Mouse (Mus musculus) heart, embryonic 16.5 days (tissue): ENCODE data around the gene R3hdml. TPM values are rescaled to one million over a fixed set of nuclear protein-coding genes. Genes with fewer than 3 reads are reported as not detected.

Experiments
- ATAC-seq: fragments of 200-750 bp; cut with Nextera tagmentation; replicated peaks from 2 replicates; pipeline ENCODE4 v1.8.0; 2017; ENCODE audit warnings: moderate number of reproducible peaks; ENCODE audit not compliant: insufficient read depth, low FRiP score; ENCODE audit errors: extremely low read depth
- H3K27ac ChIP-seq: fragments of 300-500 bp; sonication (generic); 2 replicates; pipeline ENCODE4 v1.5.1; 2014; ENCODE audit warnings: mild to moderate bottlenecking, low read length, control low read depth, moderate library complexity
- H3K27me3 ChIP-seq: fragments of 300-500 bp; sonication (generic); 2 replicates; pipeline ENCODE4 v1.6.1; 2014; ENCODE audit warnings: low read length, mixed read lengths; ENCODE audit not compliant: control insufficient read depth, insufficient read depth
- H3K36me3 ChIP-seq: fragments of 300-500 bp; sonication (generic); 2 replicates; pipeline ENCODE4 v1.6.1; 2014; ENCODE audit not compliant: control insufficient read depth, insufficient read depth
- H3K4me1 ChIP-seq: fragments of 300-500 bp; sonication (generic); 2 replicates; pipeline ENCODE4 v1.6.1; 2014; ENCODE audit warnings: low read length, mixed read lengths; ENCODE audit not compliant: control insufficient read depth, insufficient read depth
- H3K4me2 ChIP-seq: fragments of 300-500 bp; sonication (generic); 2 replicates; pipeline ENCODE4 v1.6.1; 2014; ENCODE audit warnings: low read depth, mild to moderate bottlenecking, control low read depth, low read length
- H3K4me3 ChIP-seq: fragments of 300-500 bp; sonication (generic); 2 replicates; pipeline ENCODE4 v1.5.1; 2014; ENCODE audit warnings: mild to moderate bottlenecking, control low read depth, low read length
- H3K9ac ChIP-seq: fragments of 300-500 bp; sonication (generic); 2 replicates; pipeline ENCODE4 v1.6.1; 2014; ENCODE audit warnings: low read length, control low read depth
- H3K9me3 ChIP-seq: fragments of 300-500 bp; sonication (generic); replicated peaks from 2 replicates; pipeline ENCODE4 v1.6.1; 2016; ENCODE audit warnings: low read length; ENCODE audit not compliant: control insufficient read depth
- WGBS: fragments of 180-500 bp; shearing (Covaris S2); extraction: QIAGEN DNeasy Blood & Tissue Kit; methylation state at CpG from one replicate; pipeline ENCODE4 v1.1.7; 2014; 5-methylcytosine and 5-hydroxymethylcytosine counted together
- polyA plus RNA-seq: library from polyadenylated mRNA; unstranded; fragments of >200 nt; fragmentation: Nextera tagmentation; extraction: Ambion mirVana; gene quantifications from 2 replicates; pipeline ENCODE4 v1.2.1, GENCODE M21; 2015

Gene R3hdml
- polyA plus RNA-seq, 1 experiment from 2014 or later: not detected

GRCm38 (mm10) chr2:163540231-163541117, 48.4 kb downstream of the R3hdml start:
- Histone ChIP-seq H3K27me3 (peaks cover 8% of the 10 kb centered on the region), H3K4me1 (no peaks in the 10 kb centered on the region), H3K27ac (no peak overlapping the region), H3K36me3 (no peaks in the 10 kb centered on the region), H3K4me3 (no peak overlapping the region), H3K9me3 (no peaks in the 10 kb centered on the region), H3K9ac (no peak overlapping the region), H3K4me2 (no peak overlapping the region)
- WGBS: 58% methylated on average over 9 of the region's 9 CpGs
- ATAC-seq: no peak

- 0 out of 2 replicates have a peak, but pooled peaks cover 2% of the 10 kb centered on the region for H3K27me3 ChIP-seq
- 66% methylated on average over 10 of the region's 10 CpGs for WGBS
Observed at GRCm38 (mm10) chr2:163541568-163542182, 49.6 kb downstream of the R3hdml start.

GRCm38 (mm10) chr2:163542674-163543073, 50.6 kb downstream of the R3hdml start:
- H3K9me3 ChIP-seq: no peaks in the 10 kb centered on the region
- no peak overlapping the region for H3K4me2 ChIP-seq
- no peak for ATAC-seq
- no peaks in the 10 kb centered on the region for H3K4me1 ChIP-seq
- no peak overlapping the region for H3K9ac ChIP-seq
- H3K4me3 ChIP-seq: no peak overlapping the region
- no peaks in the 10 kb centered on the region for H3K36me3 ChIP-seq
- 0 out of 2 replicates have a peak, but pooled peaks cover 2% of the 10 kb centered on the region for H3K27me3 ChIP-seq
- WGBS: 84% methylated on average over 10 of the region's 10 CpGs
- H3K27ac ChIP-seq: no peak overlapping the region

More at GRCm38 (mm10) chr2:163541568-163542182, 49.6 kb downstream of the R3hdml start:
- no peaks in the 10 kb centered on the region for H3K9me3 ChIP-seq
- H3K4me2 ChIP-seq: no peak overlapping the region
- H3K27ac ChIP-seq: no peak overlapping the region
- no peak for ATAC-seq
- H3K4me3 ChIP-seq: no peak overlapping the region
- no peaks in the 10 kb centered on the region for H3K36me3 ChIP-seq
- H3K4me1 ChIP-seq: no peaks in the 10 kb centered on the region
- no peak overlapping the region for H3K9ac ChIP-seq

- H3K27ac ChIP-seq: no peak overlapping the region
- no peak overlapping the region for H3K9ac ChIP-seq
- WGBS: 64% methylated on average over 14 of the region's 14 CpGs
- H3K4me3 ChIP-seq: no peak overlapping the region
- no peaks in the 10 kb centered on the region for H3K4me1 ChIP-seq
- H3K27me3 ChIP-seq: peaks cover 2% of the 10 kb centered on the region; the same call in 1 of the 2 replicates
- H3K36me3 ChIP-seq: no peaks in the 10 kb centered on the region
- H3K9me3 ChIP-seq: no peaks in the 10 kb centered on the region
- ATAC-seq: no peak
- H3K4me2 ChIP-seq: no peak overlapping the region
Observed at GRCm38 (mm10) chr2:163546623-163547318, 54.7 kb downstream of the R3hdml start.

- H3K4me1 ChIP-seq: no peaks in the 10 kb centered on the region
- H3K9ac ChIP-seq: no peak overlapping the region
- no peak overlapping the region for H3K27ac ChIP-seq
- no peaks in the 10 kb centered on the region for H3K36me3 ChIP-seq
- 63% methylated on average over 6 of the region's 6 CpGs for WGBS
- H3K27me3 ChIP-seq: peaks cover 4% of the 10 kb centered on the region; the same call in 1 of the 2 replicates
- H3K4me3 ChIP-seq: no peak overlapping the region
- H3K4me2 ChIP-seq: no peak overlapping the region
- no peak for ATAC-seq
- no peaks in the 10 kb centered on the region for H3K9me3 ChIP-seq
Observed at GRCm38 (mm10) chr2:163548822-163549221, 56.7 kb downstream of the R3hdml start.

GRCm38 (mm10) chr2:163549786-163550185, 57.7 kb downstream of the R3hdml start:
- H3K27me3 ChIP-seq: peaks cover 2% of the 10 kb centered on the region
- H3K27ac ChIP-seq: no peak overlapping the region
- no peaks in the 10 kb centered on the region for H3K4me1 ChIP-seq
- no peak overlapping the region for H3K9ac ChIP-seq
- H3K4me3 ChIP-seq: no peak overlapping the region
- ATAC-seq: no peak
- 63% methylated on average over 6 of the region's 6 CpGs for WGBS
- H3K4me2 ChIP-seq: no peak overlapping the region
- no peaks in the 10 kb centered on the region for H3K9me3 ChIP-seq
- H3K36me3 ChIP-seq: no peaks in the 10 kb centered on the region

Other genes starting within 250 kb of the R3hdml start
- 38.5 and 43.2 TPM in 2 replicates for gene Jph2, start 94.3 kb upstream of the R3hdml start, polyA plus RNA-seq
- gene Oser1, start 67.6 kb upstream of the R3hdml start, polyA plus RNA-seq: 57.1 and 63.8 TPM in 2 replicates
- 0.18 and 0.36 TPM in 2 replicates for gene Gdap1l1, start 53.8 kb upstream of the R3hdml start, polyA plus RNA-seq
- 14.7 and 15.3 TPM in 2 replicates for gene Fitm2, start 19.7 kb upstream of the R3hdml start, polyA plus RNA-seq
- gene Hnf4a, start 14.5 kb downstream of the R3hdml start, polyA plus RNA-seq: 0.16 and 0.77 TPM in 2 replicates
- 18.6 and 19.0 TPM in 2 replicates for gene Ttpal, start 110.0 kb downstream of the R3hdml start, polyA plus RNA-seq
- 56.1 and 71.3 TPM in 2 replicates for gene Serinc3, start 152.8 kb downstream of the R3hdml start, polyA plus RNA-seq
- 374 and 420 TPM in 2 replicates for gene Pkig, start 166.1 kb downstream of the R3hdml start, polyA plus RNA-seq